Mouse (Mus musculus) heart, postnatal 0 days (tissue): Measurements from ENCODE around the gene Atg4d. TPM values are rescaled to one million over a fixed set of nuclear protein-coding genes. Genes with fewer than 3 reads are reported as not detected.
"Not testable (repeated sequence)": the region's sequence is repeated elsewhere in the genome, so short reads cannot be mapped to it uniquely, and the experiment has no call there.

Source experiments
- ATAC-seq: fragments of 200-750 bp; cut with Nextera tagmentation; 2 replicates; pipeline ENCODE4 v1.8.0; 2017; ENCODE audit warnings: low read depth, moderate number of reproducible peaks, moderate library complexity; ENCODE audit not compliant: insufficient read depth
- DNase-seq: peaks from one replicate; pipeline ENCODE4 v3.0.0-alpha.2; 2016; ENCODE audit warnings: low spot score
- H3K27ac ChIP-seq: fragments of 300-500 bp; sonication (generic); 2 replicates; pipeline ENCODE4 v1.5.1; 2014; ENCODE audit warnings: low read depth, mild to moderate bottlenecking
- H3K27me3 ChIP-seq: fragments of 300-500 bp; sonication (generic); 2 replicates; pipeline ENCODE4 v1.6.1; 2014; ENCODE audit warnings: low read length, mixed read lengths; ENCODE audit not compliant: control insufficient read depth, insufficient read depth
- H3K36me3 ChIP-seq: fragments of 300-500 bp; sonication (generic); replicated peaks from 2 replicates; pipeline ENCODE4 v1.6.1; 2014; ENCODE audit warnings: low read length, mixed read lengths; ENCODE audit not compliant: control insufficient read depth, insufficient read depth
- H3K4me1 ChIP-seq: fragments of 300-500 bp; sonication (generic); 2 replicates; pipeline ENCODE4 v1.6.1; 2014; ENCODE audit warnings: antibody characterized with exemption; ENCODE audit not compliant: control insufficient read depth, insufficient read depth
- H3K4me2 ChIP-seq: fragments of 300-500 bp; sonication (generic); 2 replicates; pipeline ENCODE4 v1.6.1; 2014; ENCODE audit warnings: low read depth, mild to moderate bottlenecking, low read length, moderate library complexity
- H3K4me3 ChIP-seq: fragments of 300-500 bp; sonication (generic); 2 replicates; pipeline ENCODE4 v1.5.1; 2014; ENCODE audit warnings: low read depth, low read length
- H3K9ac ChIP-seq: fragments of 300-500 bp; sonication (generic); replicated peaks from 2 replicates; pipeline ENCODE4 v1.6.1; 2014; ENCODE audit warnings: low read depth, low read length, mixed read lengths
- H3K9me3 ChIP-seq: fragments of 300-500 bp; sonication (generic); replicated peaks from 2 replicates; pipeline ENCODE4 v1.6.1; 2016; ENCODE audit warnings: low read length; ENCODE audit not compliant: control insufficient read depth
- CTCF ChIP-seq: IDR thresholded peaks from 2 replicates; pipeline ENCODE4 v1.5.1; 2016; ENCODE audit warnings: antibody characterized with exemption, control low read depth, low read depth
- EP300 ChIP-seq: IDR thresholded peaks from 2 replicates; pipeline ENCODE4 v1.6.1; 2016; ENCODE audit warnings: antibody characterized with exemption, low read depth
- WGBS: fragments of 180-500 bp; shearing (Covaris S2); extraction: QIAGEN DNeasy Blood & Tissue Kit; methylation state at CpG from one replicate; pipeline ENCODE4 v1.1.7; 2014; 5-methylcytosine and 5-hydroxymethylcytosine counted together
- polyA plus RNA-seq: library from polyadenylated mRNA; unstranded; fragments of >200 nt; fragmentation: Nextera tagmentation; extraction: Ambion mirVana; gene quantifications from 2 replicates; pipeline ENCODE4 v1.2.1, GENCODE M21; 2015
- total RNA-seq: library from RNA; depleted of rRNA; stranded (reverse); fragments of >200 nt; gene quantifications from 2 replicates; pipeline ENCODE4 v1.2.3, GENCODE M21; 2014; ENCODE audit warnings: low replicate concordance

The Atg4d gene
- total and polyA plus RNA-seq, 2 experiments from 2014 or later, result 56.1 to 67.4 TPM

DNA sequence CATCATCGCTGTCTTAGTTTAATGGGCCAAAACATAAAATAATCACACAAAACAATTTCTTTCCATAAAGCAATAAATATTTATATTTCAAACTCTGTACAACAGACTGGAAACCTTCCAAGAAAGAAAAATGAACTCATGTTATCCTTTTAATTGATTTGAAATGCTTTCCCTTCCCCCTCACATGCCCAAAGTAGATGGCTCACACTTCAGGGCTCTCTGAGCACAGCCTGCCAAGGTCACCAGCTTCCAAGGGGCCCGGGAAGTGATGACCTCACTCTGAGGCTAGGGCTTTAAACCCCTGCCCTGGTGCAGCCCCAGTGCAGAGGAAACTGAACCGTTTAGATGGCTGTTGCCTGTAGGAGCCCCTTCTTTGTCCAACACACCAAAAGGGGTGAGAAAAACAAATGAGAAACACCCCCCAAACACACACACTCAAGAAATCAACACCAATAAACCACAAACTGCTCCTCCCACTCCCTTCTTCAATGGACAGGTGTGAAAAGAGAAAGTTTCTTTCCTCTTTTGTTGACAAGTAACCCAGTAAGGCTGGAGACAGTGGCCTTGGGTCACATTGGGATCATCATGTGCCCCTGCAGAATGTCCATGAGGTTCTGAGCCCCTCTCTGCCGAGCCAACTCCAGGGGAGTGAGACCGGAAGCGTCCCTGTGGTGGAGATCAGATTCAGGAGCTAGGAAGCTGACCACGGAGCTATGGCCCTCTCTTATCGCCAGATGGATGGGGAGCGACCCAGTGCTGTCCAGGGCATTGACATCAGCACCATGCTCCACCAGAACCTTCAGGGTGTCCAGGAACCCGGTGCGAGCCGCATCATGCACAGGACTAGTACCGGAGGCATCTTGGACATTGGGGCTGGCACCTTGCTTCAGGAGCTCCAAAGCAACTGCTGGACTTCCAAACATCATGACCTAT lies 23.6 kb downstream of the Atg4d start:
- DNase-seq, result peak; percentile 33

DNA sequence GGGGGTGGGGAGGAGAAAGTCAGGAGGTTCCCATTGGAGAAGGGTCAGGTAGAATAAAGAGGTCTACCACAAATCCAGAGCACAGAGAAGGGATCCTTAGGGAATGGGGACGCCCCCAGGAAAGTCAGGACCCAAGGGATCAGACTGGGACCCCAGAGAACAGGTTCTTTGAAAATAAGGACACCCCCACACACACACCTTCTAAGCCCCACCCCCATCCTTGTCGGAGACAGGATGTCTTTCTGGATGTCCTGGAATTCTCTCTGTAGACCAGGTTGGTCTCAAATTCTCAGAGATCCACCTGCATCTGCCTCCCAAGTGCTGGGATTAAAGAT lies 24.2 kb downstream of the Atg4d start:
- TF ChIP-seq CTCF (no peak), EP300 (no peak)
- ATAC-seq (no peak), DNase-seq (no peak)
- Histone ChIP-seq H3K4me1 (peaks cover 27% of the 10 kb centered on the region), H3K36me3 (peaks cover 15% of the 10 kb centered on the region), H3K9me3 (no peaks in the 10 kb centered on the region), H3K27me3 (no peaks in the 10 kb centered on the region), H3K4me2 (peak overlapping the region; percentile 97), H3K27ac (peak overlapping the region; percentile 92), H3K9ac (peak overlapping the region; percentile 64; the same call in 1 of the 2 replicates), H3K4me3 (peak overlapping the region; percentile 79)
- WGBS, result 77% methylated on average over 2 of the region's 2 CpGs

More for the DNA sequence above, 23.6 kb downstream of the Atg4d start:
- Histone ChIP-seq H3K4me1 (peaks cover 27% of the 10 kb centered on the region), H3K27ac (peak overlapping the region; percentile 92), H3K36me3 (peaks cover 21% of the 10 kb centered on the region), H3K9ac (peak overlapping the region; percentile 41; the same call in 1 of the 2 replicates), H3K4me3 (peak overlapping the region; percentile 79), H3K4me2 (peak overlapping the region; percentile 97), H3K27me3 (no peaks in the 10 kb centered on the region), H3K9me3 (no peaks in the 10 kb centered on the region)
- 66% methylated on average over 13 of the region's 13 CpGs for WGBS
- TF ChIP-seq CTCF, result no peak
- 0 out of 2 replicates have a peak, but pooled peaks have one; percentile 16 for TF ChIP-seq EP300
- ATAC-seq, result no peak

DNA sequence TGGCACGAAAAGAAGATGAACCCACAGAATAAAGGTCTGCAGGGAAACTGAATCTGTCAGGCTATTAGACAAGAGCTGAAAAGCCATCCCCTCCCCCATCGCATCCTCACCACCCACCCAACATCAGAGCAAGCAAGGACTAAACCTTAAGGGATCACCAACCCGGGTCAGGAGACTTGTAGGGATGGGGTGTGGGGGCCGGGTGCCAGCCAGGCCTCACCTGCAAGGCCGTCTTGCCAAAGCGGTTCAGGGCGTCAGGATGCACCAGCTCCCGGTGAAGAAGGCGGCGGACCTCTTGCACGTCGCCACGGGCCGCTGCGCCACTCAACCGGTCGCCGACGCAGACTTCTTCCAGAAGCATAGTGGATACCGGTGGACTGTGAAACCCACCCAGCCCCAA lies 25.5 kb downstream of the Atg4d start:
- Histone ChIP-seq H3K36me3 (0 out of 2 replicates have a peak, but pooled peaks cover 3% of the 10 kb centered on the region), H3K9me3 (no peaks in the 10 kb centered on the region), H3K9ac (peak overlapping the region; percentile 64), H3K27me3 (no peaks in the 10 kb centered on the region), H3K4me3 (peak overlapping the region; percentile 79), H3K4me1 (peaks cover 27% of the 10 kb centered on the region), H3K27ac (peak overlapping the region; percentile 90), H3K4me2 (peak overlapping the region; percentile 97)
- under 1% methylated on average over 20 of the region's 20 CpGs for WGBS
- DNase-seq (no peak), ATAC-seq (no peak)
- TF ChIP-seq CTCF, result no peak
- no peak for TF ChIP-seq EP300

DNA sequence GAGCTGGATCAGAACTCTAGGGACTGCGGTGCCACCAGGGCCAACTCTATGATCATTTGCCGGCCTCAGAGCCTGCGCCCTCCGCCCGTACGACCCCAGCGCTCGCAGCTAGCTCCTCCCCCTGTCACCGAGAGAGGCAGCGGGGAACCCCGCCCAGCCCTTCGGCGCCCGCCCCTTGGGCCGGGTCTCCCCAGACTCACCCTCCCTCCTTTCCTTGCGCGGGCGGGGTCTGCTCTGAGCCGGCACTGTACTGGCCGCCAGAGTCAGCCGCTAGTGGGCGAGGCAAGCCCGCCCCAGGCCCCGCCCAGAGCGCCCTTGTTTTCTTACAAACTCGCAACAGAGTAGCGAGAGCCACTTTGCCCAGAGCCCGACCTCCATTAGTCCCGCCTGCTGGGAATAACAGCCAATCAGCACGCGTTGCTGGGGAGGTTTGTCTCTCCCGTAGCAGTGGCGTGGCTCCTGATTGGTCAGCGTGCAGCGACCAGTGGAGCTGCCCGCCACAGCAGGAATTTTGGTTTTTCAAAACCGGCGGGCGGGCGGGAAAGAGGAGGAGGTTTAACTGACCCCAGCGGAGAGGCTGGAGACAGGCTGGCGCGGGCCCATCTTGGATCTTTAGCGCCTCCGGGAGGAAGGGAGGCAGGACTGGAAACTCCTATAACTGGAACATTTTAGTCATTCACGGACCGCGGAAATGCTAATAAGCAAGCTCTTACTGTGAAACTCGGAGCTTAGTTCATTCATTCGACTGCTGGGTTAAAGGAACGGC lies 26.1 kb downstream of the Atg4d start, which contains the start of gene Cdkn2d:
Cdkn2d (minus strand) TSS at position 386 of the 766 bp plus-strand sequence.
- H3K4me2 ChIP-seq, result peak within 1 kb of the TSS; percentile 97
- under 1% methylated on average over 49 of the region's 51 CpGs for WGBS
- peaks cover 27% of the 10 kb centered on the region for H3K4me1 ChIP-seq
- H3K4me3 ChIP-seq, result peak within 1 kb of the TSS; percentile 79
- H3K27me3 ChIP-seq, result no peaks in the 10 kb centered on the region
- H3K9ac ChIP-seq, result peak within 1 kb of the TSS; percentile 64
- peak within 1 kb of the TSS; percentile 90 for H3K27ac ChIP-seq
- peak; percentile 90 for ATAC-seq
- no peaks in the 10 kb centered on the region for H3K9me3 ChIP-seq
- no peaks in the 10 kb centered on the region for H3K36me3 ChIP-seq
- 0 out of 2 replicates have a peak, but pooled peaks have one; percentile 68 for TF ChIP-seq EP300
- TF ChIP-seq CTCF, result peak; percentile 44
- DNase-seq, result peak; percentile 100

DNA sequence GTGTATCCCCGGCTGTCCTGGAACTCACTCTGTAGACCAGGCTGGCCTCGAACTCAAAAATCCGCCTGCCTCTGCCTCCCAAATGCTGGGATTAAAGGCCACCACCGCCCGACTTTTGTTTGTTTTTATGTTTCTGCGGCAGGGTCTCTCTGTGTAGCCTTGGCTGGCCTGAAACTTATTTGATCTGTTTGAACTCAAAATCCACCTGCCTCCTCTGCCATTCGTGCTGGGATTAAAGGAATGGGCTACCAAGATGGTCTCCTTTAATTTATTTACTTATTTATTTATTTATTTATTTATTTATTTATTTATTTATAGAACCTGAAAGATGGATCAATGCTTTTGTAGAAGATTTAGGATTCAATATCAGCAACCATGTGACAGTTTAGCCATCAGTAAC lies 26.8 kb downstream of the Atg4d start:
- not testable (repeated sequence) for ATAC-seq, H3K9me3 ChIP-seq, H3K9ac ChIP-seq, H3K36me3 ChIP-seq, H3K27me3 ChIP-seq, DNase-seq
- WGBS, result 24% methylated on average over 7 of the region's 7 CpGs
- H3K27ac ChIP-seq, result peak overlapping the region; percentile 40
- H3K4me2 ChIP-seq, result peak overlapping the region; percentile 46
- peak overlapping the region; percentile 79 for H3K4me3 ChIP-seq
- H3K4me1 ChIP-seq, result peaks cover 22% of the 10 kb centered on the region
